Mouse (Mus musculus) heart, adult 2 months (tissue): Measurements from ENCODE around the gene Dlx1. TPM values are rescaled to one million over a fixed set of nuclear protein-coding genes. Genes with fewer than 3 reads are reported as not detected.

Source experiments
- DNase-seq, 2 experiments: peaks; one replicate each; pipeline ENCODE4 v3.0.0; 2021
- H3K27ac ChIP-seq: fragments of 200-600 bp; 2 replicates; pipeline ENCODE4 v1.8.1; 2022
- H3K27me3 ChIP-seq: fragments of 200-500 bp; 2 replicates; pipeline ENCODE4 v1.6.1; 2012; ENCODE audit warnings: mild to moderate bottlenecking, low read length, inconsistent platforms, mixed read lengths; ENCODE audit not compliant: control insufficient read depth, insufficient read depth
- H3K36me3 ChIP-seq: fragments of 200-500 bp; 2 replicates; pipeline ENCODE4 v1.6.1; 2012; ENCODE audit warnings: low read length, inconsistent platforms; ENCODE audit not compliant: control insufficient read depth, insufficient read depth
- H3K4me1 ChIP-seq: fragments of 200-500 bp; 2 replicates; pipeline ENCODE4 v1.6.1; 2011; ENCODE audit warnings: low read length; ENCODE audit not compliant: control insufficient read depth, insufficient read depth
- H3K4me3 ChIP-seq: fragments of 200-600 bp; 2 replicates; pipeline ENCODE4 v1.8.1; 2022
- H3K79me2 ChIP-seq: fragments of 200-500 bp; replicated peaks from 2 replicates; pipeline ENCODE4 v1.6.1; 2012; ENCODE audit warnings: mild to moderate bottlenecking, inconsistent platforms, low read length, moderate library complexity, mixed read lengths; ENCODE audit not compliant: control insufficient read depth, insufficient read depth
- H3K9ac ChIP-seq: fragments of 200-500 bp; 2 replicates; pipeline ENCODE4 v1.6.1; 2012; ENCODE audit warnings: low read depth, mild to moderate bottlenecking, control low read depth, inconsistent platforms, low read length, mixed read lengths
- CTCF ChIP-seq: fragments of 200-600 bp; IDR thresholded peaks from 2 replicates; pipeline ENCODE4 v1.8.1; 2022; ENCODE audit warnings: antibody characterized with exemption, mild to moderate bottlenecking, moderate library complexity
- EP300 ChIP-seq: fragments of 200-500 bp; IDR thresholded peaks from 2 replicates; pipeline ENCODE4 v1.6.1; 2011; ENCODE audit warnings: low read depth, low read length, control low read depth; ENCODE audit not compliant: insufficient read depth
- POLR2A ChIP-seq: fragments of 200-500 bp; IDR thresholded peaks from 2 replicates; pipeline ENCODE4 v1.6.1; 2011; ENCODE audit warnings: mild to moderate bottlenecking, low read depth, low read length, control low read depth; ENCODE audit not compliant: insufficient read depth
- WGBS: fragments of 180-500 bp; shearing (Covaris S2); methylation state at CpG from one replicate; pipeline ENCODE4 v1.1.7; 2018; 5-methylcytosine and 5-hydroxymethylcytosine counted together
- intact Hi-C: fragments of 180-260 bp; cut with DNase I; formaldehyde crosslinking; loops from one replicate; pipeline ENCODE4 v1.15.1; 2025
- polyA plus RNA-seq: library from polyadenylated mRNA; depleted of rRNA; stranded (reverse); fragments of >200 nt; gene quantifications from 2 replicates; pipeline ENCODE4 v1.2.3, GENCODE M21; 2012
- total RNA-seq, 2 experiments: library from RNA; stranded (reverse); gene quantifications; 2 replicates each; pipeline ENCODE4 v1.2.3; 2021

The Dlx1 gene
- total and polyA plus RNA-seq, 3 experiments: 0.14 to 0.39 (median 0.23) TPM

GRCm38 (mm10) chr2:71524763-71525162 is 3.1 kb upstream of the Dlx1 start:
- no peak for DNase-seq
- Histone ChIP-seq H3K27me3 (peaks cover 19% of the 10 kb centered on the region), H3K9ac (no peak overlapping the region), H3K27ac (no peak overlapping the region), H3K4me3 (no peak overlapping the region), H3K4me1 (no peaks in the 10 kb centered on the region), H3K79me2 (no peaks in the 10 kb centered on the region), H3K36me3 (no peaks in the 10 kb centered on the region)
- intact Hi-C loops: no loop called here
- TF ChIP-seq EP300 (no peak), POLR2A (no peak), CTCF (no peak)
- WGBS: 56% methylated on average over 13 of the region's 13 CpGs

GRCm38 (mm10) chr2:71526595-71527322 is 1.2 kb upstream of the Dlx1 start:
- H3K4me1 ChIP-seq: peaks cover 3% of the 10 kb centered on the region; the same call in 1 of the 2 replicates
- H3K36me3 ChIP-seq: no peaks in the 10 kb centered on the region
- H3K27me3 ChIP-seq: peaks cover 29% of the 10 kb centered on the region
- DNase-seq: no peak
- no peaks in the 10 kb centered on the region for H3K79me2 ChIP-seq
- no peak overlapping the region for H3K27ac ChIP-seq
- no peak overlapping the region for H3K4me3 ChIP-seq
- intact Hi-C loops: no loop called here
- 11% methylated on average over 10 of the region's 10 CpGs for WGBS
- no peak overlapping the region for H3K9ac ChIP-seq
- TF ChIP-seq EP300 (no peak), POLR2A (no peak)

- 8% methylated on average over 24 of the region's 24 CpGs for WGBS
- Histone ChIP-seq H3K27ac (no peak overlapping the region), H3K4me1 (peaks cover 3% of the 10 kb centered on the region; the same call in 1 of the 2 replicates), H3K4me3 (no peak overlapping the region), H3K36me3 (no peaks in the 10 kb centered on the region), H3K9ac (no peak overlapping the region), H3K27me3 (peaks cover 32% of the 10 kb centered on the region), H3K79me2 (no peaks in the 10 kb centered on the region)
- DNase-seq: no peak
- TF ChIP-seq EP300: no peak
- TF ChIP-seq POLR2A: no peak
- TF ChIP-seq CTCF: no peak
- intact Hi-C loops: loop anchor here (2.0 kb wide), 1 partner anchor 17 kb away; no protein-coding TSS in a partner anchor
Observed at GRCm38 (mm10) chr2:71527323-71528013, 445 bp upstream of the Dlx1 start.

- 2% methylated on average over 56 of the region's 57 CpGs for WGBS
- Histone ChIP-seq H3K27ac (no peak overlapping the region), H3K4me1 (peaks cover 3% of the 10 kb centered on the region; the same call in 1 of the 2 replicates), H3K9ac (no peak overlapping the region), H3K79me2 (no peaks in the 10 kb centered on the region), H3K27me3 (peaks cover 32% of the 10 kb centered on the region), H3K36me3 (no peaks in the 10 kb centered on the region), H3K4me3 (peak overlapping the region; percentile 43)
- TF ChIP-seq CTCF: no peak
- TF ChIP-seq POLR2A: no peak
- no peak for TF ChIP-seq EP300
- DNase-seq: peak in 1 of 2 experiments; percentile 46
- intact Hi-C loops: loop anchor here (2.0 kb wide), 1 partner anchor 16 kb away; no protein-coding TSS in a partner anchor
Observed at GRCm38 (mm10) chr2:71528714-71529510, 999 bp downstream of the Dlx1 start.

GRCm38 (mm10) chr2:71529511-71530351 is 1.8 kb downstream of the Dlx1 start:
- no peak for TF ChIP-seq EP300
- TF ChIP-seq CTCF: no peak
- no peak for TF ChIP-seq POLR2A
- H3K9ac ChIP-seq: no peak overlapping the region
- H3K27me3 ChIP-seq: peaks cover 40% of the 10 kb centered on the region
- H3K36me3 ChIP-seq: no peaks in the 10 kb centered on the region
- H3K79me2 ChIP-seq: no peaks in the 10 kb centered on the region
- intact Hi-C loops: loop anchor here (2.0 to 5.0 kb wide), 2 partner anchors 15 to 77 kb away; partner anchors contain the start of gene Metap1d
- DNase-seq: peak; percentile 77 to 78
- 2% methylated on average over 60 of the region's 60 CpGs for WGBS
- peak overlapping the region; percentile 43 for H3K4me3 ChIP-seq
- no peak overlapping the region for H3K27ac ChIP-seq
- peaks cover 3% of the 10 kb centered on the region; the same call in 1 of the 2 replicates for H3K4me1 ChIP-seq
